Mouse (Mus musculus): Measurements from ENCODE around the gene Stambpl1. TPM values are rescaled to one million over a fixed set of nuclear protein-coding genes. Genes with fewer than 3 reads are reported as not detected.

Stambpl1 gene
- total and polyA plus RNA-seq, 3 experiments: not detected

- no peaks in the 10 kb centered on the region for H3K9me3 ChIP-seq (replicated peaks; ENCODE audit: insufficient read depth, low read length)
- no peak overlapping the region for H3K4me3 ChIP-seq (ENCODE audit: control insufficient read depth in 1 of 2, insufficient read depth in 1 of 2, low read depth in 2 of 2, low read length in 2 of 2)
- no peak for DNase-seq (ENCODE audit: low read depth, low spot score)
- H3K79me2 ChIP-seq (ENCODE audit: control insufficient read depth, insufficient read depth, low read length, poor library complexity): no peaks in the 10 kb centered on the region
- no peaks in the 10 kb centered on the region; a peak in 1 of 4 replicates for H3K4me1 ChIP-seq (ENCODE audit: control insufficient read depth in 1 of 2, insufficient read depth in 2 of 2, low read length in 2 of 2)
- no peaks in the 10 kb centered on the region; a peak in 2 of 4 replicates for H3K27me3 ChIP-seq (ENCODE audit: control insufficient read depth in 1 of 2, insufficient read depth in 2 of 2, low read length in 2 of 2)
- H3K9ac ChIP-seq (ENCODE audit: control insufficient read depth, low read depth, low read length, poor library complexity, severe bottlenecking): no peak overlapping the region
- TF ChIP-seq RCOR1 (IDR thresholded peaks at IDR 0.05; ENCODE audit: low read depth, low read length) (no peak), E2F4 (IDR thresholded peaks at IDR 0.05; ENCODE audit: borderline replicate concordance, low read depth, low read length) (no peak), BHLHE40 (IDR thresholded peaks at IDR 0.05; ENCODE audit: borderline replicate concordance, low read depth, low read length) (no peak), GABPA (IDR thresholded peaks at IDR 0.05; ENCODE audit: low read depth, low read length) (no peak), MYB (IDR thresholded peaks at IDR 0.05; ENCODE audit: low read depth, low read length) (no peak), CTCF (IDR thresholded peaks at IDR 0.05 in 2 of 3, conservative IDR thresholded peaks at IDR 0.05 in 1 of 3; ENCODE audit: control insufficient read depth in 1 of 3, insufficient read depth in 1 of 3, low read depth in 2 of 3, low read length in 3 of 3, poor library complexity in 1 of 3, severe bottlenecking in 1 of 3) (no peak), ZMIZ1 (IDR thresholded peaks at IDR 0.05; ENCODE audit: low read depth, low read length) (no peak), USF1 (IDR thresholded peaks at IDR 0.05; ENCODE audit: low read depth, low read length) (no peak), POLR2AphosphoS2 (IDR thresholded peaks at IDR 0.05; ENCODE audit: low read length) (no peak), POLR2A (IDR thresholded peaks at IDR 0.05; ENCODE audit: control insufficient read depth in 1 of 2, insufficient read depth in 1 of 2, low read depth in 1 of 2, low read length in 2 of 2, poor library complexity in 1 of 2) (no peak), MAX (IDR thresholded peaks at IDR 0.05; ENCODE audit: low read length) (no peak), NRF1 (IDR thresholded peaks at IDR 0.05; ENCODE audit: insufficient read depth, low read depth, low read length, poor library complexity, severe bottlenecking) (no peak), MXI1 (IDR thresholded peaks at IDR 0.05; ENCODE audit: low read depth, low read length) (no peak), ELF1 (IDR thresholded peaks at IDR 0.05; ENCODE audit: low read depth, low read length) (no peak), POLR2AphosphoS5 (IDR thresholded peaks at IDR 0.05; ENCODE audit: borderline replicate concordance, low read depth, low read length) (no peak), ETS1 (IDR thresholded peaks at IDR 0.05; ENCODE audit: low read depth, low read length) (no peak), HCFC1 (IDR thresholded peaks at IDR 0.05; ENCODE audit: low read depth, low read length) (no peak), MAZ (IDR thresholded peaks at IDR 0.05; ENCODE audit: low read depth, low read length) (no peak), ZKSCAN1 (IDR thresholded peaks at IDR 0.05; ENCODE audit: low read depth, low read length) (no peak)
- H3K36me3 ChIP-seq (ENCODE audit: control insufficient read depth in 1 of 2, insufficient read depth in 2 of 2, low read length in 2 of 2): no peaks in the 10 kb centered on the region
- H3K27ac ChIP-seq (ENCODE audit: control insufficient read depth, low read depth, low read length): no peak overlapping the region
These were observed 40.3 kb downstream of the Stambpl1 start for GRCm38 (mm10) chr19:34232326-34232725.

- no peaks in the 10 kb centered on the region; a peak in 1 of 4 replicates for H3K4me1 ChIP-seq (ENCODE audit: control insufficient read depth in 1 of 2, insufficient read depth in 2 of 2, low read length in 2 of 2)
- H3K36me3 ChIP-seq (ENCODE audit: control insufficient read depth in 1 of 2, insufficient read depth in 2 of 2, low read length in 2 of 2): no peaks in the 10 kb centered on the region
- H3K27ac ChIP-seq (ENCODE audit: control insufficient read depth, low read depth, low read length): no peak overlapping the region
- H3K9me3 ChIP-seq (replicated peaks; ENCODE audit: insufficient read depth, low read length): no peaks in the 10 kb centered on the region
- no peak for TF ChIP-seq ETS1 (IDR thresholded peaks at IDR 0.05; ENCODE audit: low read depth, low read length)
- TF ChIP-seq TBP (IDR thresholded peaks at IDR 0.05; ENCODE audit: low read depth, low read length): peak; percentile 69
- TF ChIP-seq MXI1 (IDR thresholded peaks at IDR 0.05; ENCODE audit: low read depth, low read length): no peak
- TF ChIP-seq MAZ (IDR thresholded peaks at IDR 0.05; ENCODE audit: low read depth, low read length): no peak
- no peak for TF ChIP-seq MYB (IDR thresholded peaks at IDR 0.05; ENCODE audit: low read depth, low read length)
- TF ChIP-seq NELFE (IDR thresholded peaks at IDR 0.05; ENCODE audit: low read depth, low read length): no peak
- TF ChIP-seq SIN3A (IDR thresholded peaks at IDR 0.05; ENCODE audit: low read length): no peak
- TF ChIP-seq ZKSCAN1 (IDR thresholded peaks at IDR 0.05; ENCODE audit: low read depth, low read length): no peak
- DNase-seq (ENCODE audit: low read depth, low spot score): peak; percentile 85
- H3K79me2 ChIP-seq (ENCODE audit: control insufficient read depth, insufficient read depth, low read length, poor library complexity): no peaks in the 10 kb centered on the region
- H3K27me3 ChIP-seq (ENCODE audit: control insufficient read depth in 1 of 2, insufficient read depth in 2 of 2, low read length in 2 of 2): no peaks in the 10 kb centered on the region; a peak in 2 of 4 replicates
- H3K4me3 ChIP-seq (ENCODE audit: control insufficient read depth in 1 of 2, insufficient read depth in 1 of 2, low read depth in 2 of 2, low read length in 2 of 2): no peak overlapping the region
- no peak overlapping the region for H3K9ac ChIP-seq (ENCODE audit: control insufficient read depth, low read depth, low read length, poor library complexity, severe bottlenecking)
These were observed 41.9 kb downstream of the Stambpl1 start for GRCm38 (mm10) chr19:34233944-34234343.
